Mouse (Mus musculus): Measurements from ENCODE around the gene Crygs.

Gene Crygs

DNA sequence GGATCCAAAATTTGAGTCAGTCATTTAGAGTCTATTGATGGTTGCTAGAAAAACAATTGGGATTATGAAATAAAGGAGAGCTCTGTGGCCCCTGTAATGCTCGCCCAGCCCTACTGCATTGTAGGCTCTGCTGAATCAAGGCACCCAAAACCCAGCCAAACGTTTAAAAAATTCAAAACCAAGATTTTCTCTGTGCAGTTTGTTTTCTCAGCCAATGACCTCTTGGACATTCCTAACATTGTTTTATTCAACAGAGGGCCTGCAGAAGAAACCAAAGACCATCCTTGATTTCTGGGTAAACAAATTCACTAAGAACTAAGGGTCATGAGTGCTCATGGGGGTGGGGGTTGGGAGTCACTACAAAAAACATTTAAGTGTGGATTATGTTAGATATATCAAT is at the start of gene Crygs:
Gene Crygs, minus strand, starts transcription at position 101 of the 400 bp plus-strand sequence.
- no peak for DNase-seq

DNA sequence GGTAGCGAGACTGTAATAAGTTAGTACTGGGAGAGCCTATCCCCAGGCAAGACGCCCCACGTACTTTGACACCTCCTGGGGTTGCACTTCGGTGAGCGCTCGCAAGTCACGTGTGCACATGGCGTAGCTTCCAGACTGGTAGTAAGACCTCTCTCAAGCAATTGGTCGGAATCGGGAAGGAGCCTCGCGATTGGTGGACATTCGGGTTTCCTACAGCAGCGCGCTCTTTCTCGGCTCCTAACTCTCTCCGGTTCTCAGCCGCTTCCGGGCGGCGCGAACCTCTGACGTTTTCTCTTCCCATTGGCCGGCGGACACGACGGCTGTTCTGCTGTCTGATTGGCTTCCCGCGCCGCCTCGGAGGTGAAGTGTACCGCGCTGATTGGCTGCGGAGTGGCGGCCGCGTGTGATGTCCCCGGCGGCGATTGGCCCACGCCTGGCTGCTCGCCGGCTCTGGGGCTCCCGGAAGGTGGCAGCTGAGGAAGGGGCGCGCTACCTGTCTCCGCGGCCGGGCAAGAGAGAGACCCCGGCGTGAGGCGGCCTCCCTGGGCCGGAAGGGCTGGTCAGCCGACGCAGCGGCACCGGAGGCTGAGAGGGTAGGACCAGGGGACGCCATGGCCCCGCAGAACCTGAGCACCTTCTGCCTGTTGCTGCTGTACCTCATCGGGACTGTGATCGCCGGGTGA is 46.2 kb upstream of the Crygs start, which contains the start of the genes Tbccd1 and Dnajb11:
Gene Tbccd1, minus strand, starts transcription at position 239 of the 683 bp plus-strand sequence.
Gene Dnajb11, plus strand, starts transcription at position 415 of the 683 bp plus-strand sequence.
- peak; percentile 98 for DNase-seq

DNA sequence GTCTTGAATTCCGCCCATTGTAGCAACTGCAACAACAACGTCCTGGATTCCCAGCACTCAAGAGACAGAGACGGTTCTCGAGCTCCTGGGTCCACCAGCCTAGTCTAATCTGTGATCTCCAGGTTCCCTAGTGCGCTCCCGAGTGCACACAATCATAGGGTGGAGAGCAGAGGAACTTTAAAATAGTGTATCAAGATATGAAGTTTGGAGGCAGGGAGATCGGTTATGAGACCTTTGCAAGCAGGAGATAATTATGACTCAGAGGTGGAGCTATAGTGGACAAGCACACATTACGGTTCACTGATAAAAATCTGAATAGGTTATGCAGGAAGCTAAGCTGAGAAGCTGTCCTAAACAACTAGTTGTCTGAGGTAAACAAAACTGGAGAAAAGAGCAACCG is 45.4 kb upstream of the Crygs start:
- DNase-seq, result peak; percentile 4

DNA sequence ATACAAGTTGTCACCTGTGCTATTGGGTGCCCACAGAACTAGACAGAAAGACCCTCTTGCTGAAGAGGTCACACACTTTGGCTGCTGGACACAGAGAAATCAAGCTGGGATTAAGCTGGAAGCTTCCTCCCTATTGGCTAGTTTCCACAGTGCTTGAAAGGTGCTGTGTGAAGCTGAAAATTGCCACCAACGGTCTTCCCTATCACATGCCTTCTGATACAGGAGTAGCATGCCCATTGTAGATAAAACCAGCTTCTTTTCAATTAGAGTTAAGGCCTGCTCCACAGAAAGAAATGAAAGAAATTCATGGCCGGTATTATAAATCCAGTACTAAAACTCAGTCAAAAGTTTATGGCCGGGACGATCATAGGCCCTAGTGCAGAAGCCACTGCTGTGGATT is 41.3 kb upstream of the Crygs start:
- no peak for DNase-seq

DNA sequence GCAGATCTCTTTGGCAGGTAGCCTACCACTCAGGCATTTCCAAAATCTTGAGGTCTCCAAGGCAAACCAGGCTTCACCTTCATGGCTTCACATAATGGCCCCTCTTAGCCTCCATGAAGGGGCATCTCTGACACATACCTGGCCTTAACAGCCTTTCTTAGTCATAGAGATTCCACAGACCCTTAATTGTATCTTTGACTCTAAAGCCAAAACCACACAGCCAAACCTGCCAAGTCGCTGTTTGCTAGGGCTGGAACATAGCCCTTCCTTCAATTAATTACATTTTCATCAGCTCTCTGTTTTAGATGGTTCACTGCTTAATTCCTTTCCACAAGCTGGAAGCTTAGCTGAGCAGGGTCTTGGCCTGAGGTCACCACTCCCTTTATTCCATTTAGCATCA is 37.0 kb upstream of the Crygs start:
- DNase-seq, result no peak

DNA sequence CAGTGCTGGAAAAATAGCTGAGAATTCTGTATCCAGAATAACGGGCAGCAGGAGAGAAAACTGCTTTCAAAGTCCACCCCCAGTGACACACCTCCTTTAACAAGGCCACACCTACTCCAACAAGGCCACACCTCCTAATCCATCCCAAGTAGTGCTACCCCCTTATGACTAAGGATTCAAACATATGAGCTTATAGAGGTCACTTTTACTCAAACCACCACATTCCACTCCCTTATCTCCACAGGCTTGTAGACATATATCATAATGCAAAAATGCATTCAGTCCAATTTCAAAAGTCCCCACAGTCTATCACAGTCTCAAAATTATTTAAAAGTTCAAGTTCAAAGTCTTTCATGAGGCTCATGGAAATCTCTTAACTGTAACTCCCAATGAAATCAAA is 36.3 kb upstream of the Crygs start:
- DNase-seq, result no peak

DNA sequence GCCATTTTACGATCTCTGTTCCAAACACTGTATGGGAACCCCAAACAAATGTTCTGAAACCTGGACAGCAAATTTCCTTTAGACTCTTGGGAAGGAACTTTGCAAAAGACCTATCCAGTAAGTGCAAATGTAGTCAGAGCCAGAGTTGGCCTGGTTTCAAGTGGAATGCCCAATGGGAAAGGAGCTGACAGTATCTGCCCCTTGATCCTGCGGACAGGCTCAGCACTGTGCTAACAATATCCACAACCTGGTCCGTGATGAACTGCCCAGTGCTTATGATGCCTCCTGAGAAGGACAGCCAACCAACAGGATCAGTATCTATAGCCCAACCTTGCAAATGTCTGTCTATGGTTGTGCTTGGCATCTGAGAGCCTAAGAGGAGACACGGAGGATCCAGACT is 34.1 kb upstream of the Crygs start:
- DNase-seq, result no peak

DNA sequence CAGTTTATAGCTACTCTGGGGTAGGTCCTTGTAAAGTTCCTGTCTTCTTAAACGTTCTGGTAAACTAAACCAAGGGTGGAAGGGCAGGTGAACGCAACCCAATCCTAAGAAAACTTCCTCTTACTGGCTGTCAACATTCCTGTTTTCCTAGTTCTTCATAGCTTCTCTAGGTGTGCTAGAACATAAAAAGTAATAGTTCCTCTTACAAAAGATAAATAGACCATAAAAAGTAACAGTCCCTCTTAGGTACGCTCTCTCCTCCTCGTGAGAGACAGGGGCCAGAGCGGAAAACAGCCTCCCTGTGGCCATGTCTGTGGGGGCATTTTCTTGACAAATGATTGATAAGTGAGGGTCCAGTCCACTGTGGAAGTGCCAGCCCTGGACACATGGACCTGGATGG is 33.5 kb upstream of the Crygs start:
- no peak for DNase-seq

DNA sequence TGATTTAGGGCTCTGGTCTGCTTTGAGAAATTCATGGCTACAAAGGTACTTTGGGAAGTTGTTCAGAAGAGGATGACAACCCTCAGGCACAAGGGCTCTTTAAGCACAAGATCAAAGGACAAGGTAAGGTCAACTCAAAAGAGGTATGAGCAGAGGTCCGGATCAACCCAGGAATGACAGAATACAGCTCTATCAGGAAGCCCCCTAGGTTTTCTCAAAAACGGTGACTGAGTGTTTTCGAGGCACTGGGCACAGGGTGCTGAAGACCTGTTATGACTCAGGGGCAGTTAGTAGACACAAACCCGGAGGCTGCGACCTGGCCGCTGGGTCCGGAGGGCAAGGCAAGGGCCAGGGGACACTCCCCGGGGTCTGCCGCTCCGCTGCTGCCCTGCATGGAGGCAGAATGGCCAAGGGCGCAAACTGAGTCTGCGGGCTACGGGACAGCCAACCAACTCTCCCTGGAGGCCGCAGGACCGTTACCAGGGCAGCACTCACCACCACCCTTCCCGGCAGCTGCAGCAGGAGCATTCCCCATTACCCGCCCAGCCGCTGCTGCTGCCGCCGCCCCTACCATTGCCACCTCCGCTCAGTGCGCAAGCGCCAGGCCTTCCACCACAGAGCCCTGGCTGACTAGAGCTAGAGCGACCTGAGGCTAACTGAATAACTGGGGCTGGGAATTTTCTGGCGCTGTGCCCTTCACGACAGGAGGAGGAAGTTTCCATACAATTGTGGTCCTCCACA is 32.9 kb upstream of the Crygs start:
- peak; percentile 49 for DNase-seq

DNA sequence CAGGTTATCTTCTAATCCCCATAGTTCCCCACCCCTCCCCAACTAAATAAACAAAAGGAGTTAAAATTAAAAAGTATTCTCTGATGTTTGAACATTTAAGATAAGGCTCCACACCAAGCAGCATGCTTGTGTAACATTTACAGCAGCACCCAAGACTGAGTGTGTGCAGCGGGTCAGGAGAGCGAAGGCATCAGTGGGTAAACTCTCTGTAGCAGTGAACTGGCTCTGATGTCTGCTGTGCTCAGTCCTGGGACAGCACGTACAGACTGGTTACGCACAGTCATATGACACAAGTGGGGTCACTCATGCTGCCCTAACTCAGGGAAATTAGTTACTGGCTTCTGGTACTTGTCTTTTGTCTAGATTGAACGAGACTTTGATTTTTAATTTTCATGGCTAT is 31.5 kb upstream of the Crygs start:
- DNase-seq, result no peak

DNA sequence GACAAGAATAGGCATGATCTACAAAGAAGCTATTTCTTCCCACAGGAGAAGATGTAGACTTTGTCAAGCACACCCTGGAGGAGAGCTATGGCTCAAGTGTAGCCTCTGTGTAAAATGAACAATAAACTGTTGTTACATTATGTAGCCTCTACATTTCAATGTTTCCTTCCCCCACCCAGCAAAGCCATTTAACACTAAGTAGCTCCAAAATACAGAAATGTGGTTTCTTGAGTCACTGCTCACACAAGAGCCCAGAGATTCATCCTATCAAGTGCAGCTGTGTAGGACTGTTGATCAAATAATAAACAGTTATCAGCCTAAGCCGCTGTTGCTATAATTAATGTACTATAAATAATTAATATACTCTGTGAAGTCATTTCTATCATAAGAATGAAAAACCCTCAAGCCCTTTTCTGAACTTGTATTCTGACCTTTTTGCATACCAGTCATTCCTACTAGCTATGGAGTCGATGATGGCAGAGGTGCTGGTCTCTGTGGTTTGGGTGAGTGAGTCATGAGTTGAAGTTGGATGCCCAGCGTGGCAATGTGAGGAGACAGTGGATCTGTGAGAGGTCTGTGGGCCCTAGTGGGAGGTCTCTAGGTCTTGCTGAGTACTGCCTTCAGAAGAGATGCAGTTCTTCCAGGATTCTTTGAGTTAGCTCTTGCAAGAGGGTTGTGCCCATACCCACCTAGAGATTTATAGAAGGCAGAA is 27.9 kb upstream of the Crygs start:
- DNase-seq, result no peak

DNA sequence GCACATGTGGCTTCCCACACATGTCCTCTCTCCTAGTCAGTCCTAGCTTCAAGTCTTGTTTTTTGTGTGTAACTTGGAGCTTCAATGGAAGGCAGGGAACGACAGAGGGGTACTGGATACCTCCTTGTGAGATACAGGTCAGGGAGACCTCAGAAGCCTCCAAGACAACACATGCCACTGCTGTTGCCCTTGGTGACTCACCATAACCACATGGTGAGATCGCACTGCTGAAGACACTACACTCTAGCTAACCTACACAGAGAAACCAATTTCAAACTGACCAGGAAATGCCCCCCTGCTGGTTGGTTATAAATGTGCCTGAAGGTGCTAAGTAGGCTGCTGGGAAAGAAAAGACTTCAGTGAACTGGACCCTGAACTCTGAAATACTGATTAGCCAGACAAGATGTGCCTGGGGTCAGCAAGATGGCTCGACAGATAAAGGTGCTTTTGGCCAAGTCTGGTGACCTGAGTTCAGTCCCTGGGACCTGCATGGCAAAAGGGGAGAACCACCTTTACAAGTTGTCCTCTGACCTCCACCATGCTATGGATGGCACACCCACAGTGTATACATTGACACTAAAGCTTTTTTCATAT is 21.7 kb upstream of the Crygs start:
- DNase-seq, result no peak

DNA sequence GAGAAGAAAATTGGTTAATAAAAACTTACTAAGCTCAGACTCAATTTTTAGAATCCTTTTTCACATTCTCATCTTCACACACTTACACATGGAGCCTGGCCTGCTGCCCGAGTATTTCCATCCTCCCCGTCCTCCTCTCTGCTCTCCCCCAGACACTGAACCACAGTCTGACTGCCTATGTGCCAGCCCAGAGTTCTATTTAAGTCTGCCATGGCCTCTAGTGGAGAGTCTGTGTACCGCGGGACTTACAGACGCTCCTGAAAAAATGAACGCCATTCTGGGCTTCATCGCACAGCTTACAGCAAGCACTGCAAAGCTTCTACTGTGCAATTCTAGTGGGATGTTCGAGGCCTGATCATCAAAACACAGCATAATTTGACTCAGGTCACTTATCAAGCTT is 9.4 kb upstream of the Crygs start:
- no peak for DNase-seq

DNA sequence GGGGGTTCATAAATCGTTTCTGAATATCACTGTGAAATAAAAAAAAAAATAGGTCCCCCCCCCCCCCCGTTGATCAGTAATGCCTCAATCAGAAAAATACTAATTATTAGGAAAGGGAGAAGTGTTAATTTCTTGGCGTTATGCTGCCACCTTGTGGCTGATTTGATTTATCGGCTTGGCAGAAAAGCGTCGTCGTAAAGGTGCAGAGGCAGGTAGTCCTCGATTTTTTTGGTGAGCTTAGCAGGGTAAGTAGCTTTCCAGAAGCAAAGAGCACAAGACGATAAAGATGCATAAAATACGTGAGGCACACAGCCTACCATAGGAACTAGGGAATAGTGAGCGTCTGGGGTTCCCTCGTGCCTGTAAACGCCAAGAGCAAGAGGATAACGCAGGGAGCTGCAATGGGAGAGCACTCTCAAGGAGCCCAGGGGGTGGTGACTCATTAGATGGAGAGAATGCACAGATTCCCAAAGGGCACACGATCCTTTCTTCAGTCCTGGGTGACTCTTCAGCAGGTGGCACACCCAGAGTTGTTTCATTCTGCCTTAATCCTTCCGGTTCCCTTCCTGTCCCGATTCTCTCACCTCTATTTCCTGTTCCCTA is 3.8 kb downstream of the Crygs start:
- DNase-seq, result peak; percentile 56

DNA sequence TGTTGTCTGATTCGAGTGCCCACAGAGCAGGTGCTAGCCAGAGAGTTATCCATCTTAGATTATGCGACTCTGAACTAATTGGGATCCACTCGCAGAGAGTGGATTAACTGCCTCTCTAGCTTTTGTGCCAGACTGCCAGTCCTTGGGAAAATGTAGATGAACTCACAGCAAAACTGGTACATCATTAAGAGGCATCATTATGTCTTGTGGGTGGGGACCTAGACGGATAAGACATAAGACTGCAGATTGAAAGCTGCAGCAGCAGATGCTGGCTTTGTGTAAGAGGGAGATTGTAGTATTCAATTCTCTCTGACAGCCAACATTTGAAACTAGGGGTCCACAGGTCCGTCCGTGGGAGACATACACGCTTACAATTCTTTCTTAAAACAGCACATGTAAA is 8.6 kb downstream of the Crygs start:
- no peak for DNase-seq

DNA sequence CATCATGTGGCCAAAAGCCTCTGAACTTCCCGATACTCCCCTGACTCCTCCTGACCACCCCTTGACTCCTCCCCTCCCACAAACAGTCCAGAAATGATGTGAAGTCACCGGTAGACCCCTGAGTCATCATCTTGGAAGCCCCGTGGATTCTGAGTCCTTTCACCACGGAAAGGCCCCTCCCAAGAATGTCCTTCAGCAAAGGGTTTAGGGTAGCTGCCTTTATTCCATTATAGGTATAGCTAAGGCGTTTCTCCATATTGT is 10.6 kb downstream of the Crygs start:
- DNase-seq, result no peak

DNA sequence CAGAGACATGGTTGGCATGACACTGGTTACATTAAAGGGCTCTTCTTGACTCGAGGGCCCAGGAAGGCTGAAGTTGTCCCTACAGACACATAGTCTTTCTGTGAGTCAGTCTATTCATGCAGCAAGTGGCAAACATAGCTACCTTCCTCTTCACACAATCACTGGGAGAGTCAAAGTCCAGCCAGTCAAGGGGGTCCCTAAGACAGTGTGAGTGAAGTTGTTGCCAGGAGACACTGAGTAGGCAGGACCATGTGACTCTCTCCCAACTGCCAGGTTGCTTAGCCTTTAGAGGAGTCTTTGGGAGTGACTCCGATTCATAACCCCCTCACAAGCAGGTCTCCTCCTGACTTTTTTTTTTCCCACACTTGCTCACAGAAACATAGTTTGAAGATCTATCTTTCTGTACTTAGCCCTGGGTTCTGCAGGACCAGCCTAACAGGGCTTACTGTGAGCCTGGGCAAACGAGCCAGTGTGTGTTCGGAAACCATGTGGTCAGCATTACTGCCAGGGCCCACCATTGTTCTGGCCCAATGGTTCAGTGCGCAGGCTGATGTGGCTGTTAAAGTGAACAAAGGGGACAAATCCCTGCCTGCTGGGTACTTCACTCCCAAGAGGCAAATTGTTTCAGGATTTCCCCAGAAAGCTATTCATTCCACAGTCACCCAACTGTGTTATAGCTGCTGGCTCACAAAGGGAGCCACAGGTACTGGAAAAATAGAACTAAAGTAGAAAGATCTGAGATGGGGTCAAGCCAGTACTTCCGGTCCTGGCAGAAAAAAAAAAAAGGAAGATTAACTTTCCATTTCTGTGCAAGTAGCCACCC is 11.1 kb downstream of the Crygs start:
- DNase-seq, result no peak

DNA sequence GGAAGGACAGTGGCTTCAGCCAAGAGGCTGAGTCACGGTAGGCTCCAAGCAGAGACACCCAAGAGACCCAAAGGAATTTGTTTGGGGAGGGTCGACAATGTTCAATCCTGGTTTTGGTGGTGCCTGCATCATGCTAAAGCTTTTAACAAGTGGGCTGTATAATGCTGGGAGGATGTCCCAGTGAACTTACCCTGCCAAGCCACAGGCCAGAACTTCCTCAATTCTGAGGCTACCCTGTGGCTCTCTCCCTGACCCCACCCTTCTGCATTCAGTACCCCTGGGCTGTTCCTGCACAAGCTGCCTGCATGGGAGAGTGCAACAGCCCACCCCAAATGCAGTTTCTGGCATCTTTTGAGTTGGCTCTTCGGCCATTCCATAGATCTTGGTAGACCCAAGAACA is 12.9 kb downstream of the Crygs start:
- DNase-seq, result no peak

DNA sequence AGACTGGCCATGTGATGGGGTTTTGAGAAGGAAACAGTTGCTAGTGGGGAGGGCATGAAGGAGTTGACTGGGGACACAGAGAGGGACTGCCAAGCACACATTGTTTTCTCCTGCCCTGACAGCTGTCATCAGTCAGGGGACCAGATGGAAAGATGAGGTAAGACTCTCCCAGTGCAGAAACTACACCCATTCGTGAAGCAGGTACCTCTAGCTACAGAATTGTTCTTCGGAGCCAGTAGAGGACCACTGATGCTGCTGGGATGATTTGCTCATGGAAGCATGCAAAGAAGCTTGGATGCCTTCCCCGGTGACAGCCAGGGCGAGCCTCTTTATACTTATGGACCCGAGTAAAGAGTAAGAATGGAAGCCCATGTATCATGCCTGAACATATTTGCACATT is 13.9 kb downstream of the Crygs start:
- DNase-seq, result no peak

DNA sequence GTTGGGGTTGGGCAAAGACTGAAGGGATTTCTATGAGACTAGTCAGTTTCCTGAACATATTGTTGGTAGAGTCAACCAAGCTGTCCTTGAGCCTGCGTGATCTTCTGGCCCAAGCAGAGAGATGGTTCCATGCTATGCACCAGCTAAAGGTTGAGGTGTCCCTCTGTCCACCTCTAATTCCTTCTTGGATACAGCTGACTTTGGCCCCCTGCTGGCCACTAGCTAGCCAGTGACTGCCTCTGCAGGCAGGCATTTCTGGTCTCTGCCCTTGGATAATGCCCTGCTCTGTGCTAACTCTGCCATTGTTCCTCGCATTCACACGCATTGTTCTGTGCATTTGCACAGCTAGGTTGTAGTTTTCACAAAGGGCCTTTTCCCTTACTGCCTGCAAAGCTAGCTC is 15.9 kb downstream of the Crygs start:
- DNase-seq, result no peak

DNA sequence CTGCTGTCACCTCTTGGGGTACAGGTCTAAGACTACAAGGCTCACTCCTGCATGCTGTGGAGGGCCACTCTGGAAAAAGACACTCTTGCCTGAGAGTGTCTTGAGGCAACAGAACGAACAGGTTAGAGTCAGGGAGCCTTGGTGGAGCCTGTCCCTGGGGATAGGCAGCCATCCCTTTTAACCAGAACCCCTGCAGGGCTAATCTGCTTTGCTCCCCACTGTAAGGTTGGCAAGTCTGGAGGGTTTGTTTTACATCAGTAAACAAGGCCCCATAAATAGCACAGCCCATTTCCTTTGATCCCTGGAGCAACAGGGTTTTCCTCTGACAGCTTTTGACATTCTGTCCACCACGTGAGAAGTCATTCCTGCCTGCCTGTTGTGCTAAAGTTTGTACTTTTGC is 20.1 kb downstream of the Crygs start:
- no peak for DNase-seq

DNA sequence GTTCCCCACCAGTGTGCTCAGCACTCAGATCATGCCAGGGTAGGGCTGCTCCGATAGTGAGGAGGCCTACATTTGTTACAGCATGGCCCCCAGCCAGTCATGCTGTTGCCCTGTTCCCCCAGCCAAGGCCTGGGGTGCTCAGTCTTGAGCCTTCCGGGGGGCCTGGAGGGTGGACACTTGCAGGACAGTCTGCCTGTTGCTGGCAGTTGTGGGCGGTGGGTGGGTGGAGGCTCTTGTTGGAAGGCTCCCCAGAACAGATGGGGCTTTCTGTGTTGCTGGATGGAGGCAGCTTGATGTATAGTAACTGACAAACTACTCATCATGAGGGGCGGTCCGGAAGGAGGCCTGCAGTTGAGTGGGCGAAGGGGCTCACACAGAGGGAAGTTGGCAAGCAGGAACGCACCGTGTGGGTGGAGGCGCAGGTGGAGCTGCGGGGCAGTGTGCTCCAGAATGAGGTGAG is 21.4 kb downstream of the Crygs start:
- peak; percentile 43 for DNase-seq
